Mouse (Mus musculus): ENCODE data around the gene Nav2.

DNA sequence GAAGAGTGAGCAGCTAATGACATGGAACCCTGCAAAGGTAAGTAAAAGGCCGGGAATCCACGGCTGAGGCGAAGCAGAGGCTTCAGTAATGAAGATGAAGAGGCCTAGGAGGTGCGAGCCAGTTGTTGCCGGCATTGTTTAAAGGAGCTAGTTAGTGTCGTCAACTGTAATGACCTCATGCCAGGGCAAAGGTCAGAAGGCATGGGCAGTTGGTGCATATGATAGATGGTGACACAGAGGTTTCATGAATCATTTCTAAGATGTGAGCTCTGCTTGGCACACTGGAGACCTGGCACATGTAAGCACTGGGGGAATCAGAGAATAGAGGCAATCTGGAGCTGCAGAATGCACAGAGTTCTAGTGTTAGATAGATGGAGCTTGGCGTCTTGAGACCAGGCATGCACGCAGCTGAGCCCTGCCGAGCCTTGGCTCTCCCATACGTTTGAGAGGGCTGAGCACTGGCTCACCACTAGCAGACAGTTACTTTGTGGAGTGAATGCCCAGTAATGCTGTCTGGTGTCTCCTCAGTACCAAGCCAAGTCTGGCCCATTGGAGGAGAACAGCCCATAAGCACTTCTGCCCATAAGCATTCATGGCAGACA, 166.9 kb downstream of the Nav2 start:
- TF ChIP-seq POLR2A (IDR thresholded peaks at IDR 0.05; ENCODE audit: control insufficient read depth, extremely low read depth, insufficient read depth, low read length, poor library complexity) (no peak), CTCF (IDR thresholded peaks at IDR 0.05; ENCODE audit: borderline replicate concordance, control insufficient read depth, extremely low read depth, insufficient read depth, low read length, poor library complexity) (no peak)
